Mouse (Mus musculus): Measurements from ENCODE around the gene Ubash3a. TPM values are rescaled to one million over a fixed set of nuclear protein-coding genes. Genes with fewer than 3 reads are reported as not detected.

Ubash3a gene
- total RNA-seq, 2 experiments from 2014 or later, result 0.41 TPM; not detected in 1

Other genes starting within 250 kb of the Ubash3a start
- 1 to 10 TPM; 1.7 to 2.3 TPM for gene Abcg1, start 150.2 kb upstream of the Ubash3a start, total RNA-seq (2021)
- not detected for gene Tff3, start 78.2 kb upstream of the Ubash3a start, total RNA-seq (2021)
- not detected for gene Tff2, start 63.6 kb upstream of the Ubash3a start, total RNA-seq (2021)
- not detected for gene Tff1, start 42.6 kb upstream of the Ubash3a start, total RNA-seq (2021)
- gene Tmprss3, start 8.9 kb upstream of the Ubash3a start, total RNA-seq (2021), result not detected
- 1 to 10 TPM; 7.7 to 8.6 TPM for gene Rsph1, start 69.5 kb downstream of the Ubash3a start, total RNA-seq (2021)
- 1 to 10 TPM; 3.3 to 3.6 TPM for gene Slc37a1, start 78.9 kb downstream of the Ubash3a start, total RNA-seq (2021)
- gene Pde9a, start 178.3 kb downstream of the Ubash3a start, total RNA-seq (2021), result 1 to 10 TPM; 1.5 to 2.5 TPM

Data from gastrocnemius, postnatal 36 days (tissue).